Mouse (Mus musculus) mouse trophoblast stem cell (cell line): ENCODE results near the gene Olfr1198.

ENCODE experiments used
- in situ Hi-C, 2 experiments: fragments of 300-500 bp; cut with MseI, MboI; formaldehyde crosslinking; loops; 2 replicates in 1 of 2; 3 replicates in 1 of 2; pipeline ENCODE4 v1.15.1; 2025

The Olfr1198 gene

DNA sequence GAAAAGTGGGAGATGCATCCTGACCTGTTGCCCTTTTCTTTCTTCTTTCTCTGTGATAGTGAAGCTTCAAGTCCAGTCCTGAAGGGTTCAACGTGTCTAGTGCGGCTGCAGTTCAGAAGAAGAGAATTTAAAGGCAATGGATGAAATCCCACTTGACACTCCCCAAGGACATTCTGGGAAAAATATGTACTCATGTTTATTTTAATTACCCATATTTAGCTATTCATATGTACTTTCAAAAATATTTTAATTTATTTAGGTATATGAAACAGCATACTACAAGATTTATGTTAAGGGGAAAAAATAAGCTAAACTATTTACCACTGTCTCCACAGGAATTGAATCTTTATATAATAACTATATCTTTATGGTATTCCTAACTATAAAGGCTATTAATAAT lies at the start of gene Olfr1198:
Olfr1198 (minus strand) TSS at position 101 of the 400 bp plus-strand sequence.
- in situ Hi-C loops = no loop called here

DNA sequence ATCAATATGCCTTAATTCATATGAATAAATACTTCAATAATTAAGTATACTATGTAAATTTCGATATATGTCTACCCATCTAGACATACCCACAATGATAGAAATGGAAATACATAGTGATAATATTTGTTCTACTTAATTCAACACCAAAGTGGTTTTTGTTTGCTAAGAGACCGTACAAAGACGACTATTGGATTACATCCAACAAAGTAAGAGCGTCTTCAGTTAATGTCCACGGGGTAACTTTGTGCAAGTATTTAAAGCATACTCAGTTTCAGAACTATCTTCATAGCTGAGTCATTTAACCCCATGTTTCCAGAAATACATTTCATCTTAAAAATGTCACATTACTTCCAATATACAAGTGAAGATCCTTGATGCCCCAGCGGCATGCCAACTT lies 41.6 kb upstream of the Olfr1198 start, which contains the start of gene Olfr1201:
Olfr1201 (plus strand) TSS at position 301 of the 400 bp plus-strand sequence.
- in situ Hi-C loops = no loop called here

DNA sequence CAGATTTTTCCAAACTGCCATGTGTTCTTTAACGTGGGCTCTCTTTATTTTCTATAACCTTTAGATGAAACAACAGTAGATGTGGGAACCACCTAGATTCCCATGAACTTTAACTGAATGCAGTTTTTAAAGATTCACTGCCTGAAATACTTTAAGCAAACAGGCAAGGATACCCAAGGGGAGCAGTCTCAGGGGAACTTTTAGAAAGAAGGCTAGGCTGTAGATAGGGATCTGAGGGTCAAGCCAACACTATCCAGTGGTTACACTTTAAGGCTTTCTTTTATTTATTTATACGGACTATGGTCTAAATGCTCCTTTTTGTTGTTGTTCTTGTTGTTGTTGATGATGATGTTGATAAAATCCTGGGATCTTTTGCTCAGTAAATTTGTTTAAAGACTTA lies 19.2 kb upstream of the Olfr1198 start, which contains the start of gene Olfr1200:
Olfr1200 (minus strand) TSS at position 101 of the 400 bp plus-strand sequence.
- in situ Hi-C loops = no loop called here

DNA sequence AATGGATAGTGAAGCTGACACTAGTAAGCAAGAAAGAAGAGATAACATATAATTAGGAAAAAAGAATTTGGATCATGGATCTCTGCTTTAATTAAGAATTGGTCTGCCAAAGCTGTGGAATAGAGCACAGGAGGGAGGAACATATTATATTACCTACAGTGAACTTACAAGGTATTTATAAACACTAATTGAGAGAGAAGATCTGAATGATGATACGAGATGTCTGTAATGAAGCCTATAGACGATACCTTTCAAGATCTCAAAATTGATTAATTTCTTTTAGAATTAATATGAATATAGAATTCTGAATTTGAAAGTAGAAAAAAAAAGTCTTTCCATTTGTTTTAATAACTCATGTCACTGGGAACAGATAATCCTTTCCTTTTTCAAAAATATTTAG lies 9.2 kb upstream of the Olfr1198 start, which contains the start of gene Olfr1199:
Olfr1199 (minus strand) TSS at position 101 of the 400 bp plus-strand sequence.
- in situ Hi-C loops = no loop called here

DNA sequence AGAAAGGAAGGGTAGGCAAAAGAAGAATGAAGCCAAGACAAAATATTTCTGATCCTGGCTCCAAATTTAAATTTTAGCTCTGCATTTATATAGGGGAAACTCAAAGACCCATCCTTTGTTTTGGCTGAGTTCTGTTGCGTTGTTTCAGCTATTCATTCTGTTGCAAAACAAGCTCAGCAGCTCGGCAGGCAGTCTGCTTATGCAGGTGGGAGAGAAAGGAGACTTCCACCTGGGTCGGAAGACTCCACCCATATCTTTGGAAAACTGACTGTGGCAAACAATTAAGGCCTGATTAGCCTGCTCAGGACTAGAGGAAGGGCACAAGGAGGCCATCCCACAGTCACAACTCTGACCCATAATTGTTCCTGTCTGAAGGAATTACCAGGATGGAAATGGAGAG lies 7.8 kb downstream of the Olfr1198 start:
- in situ Hi-C loops = no loop called here

DNA sequence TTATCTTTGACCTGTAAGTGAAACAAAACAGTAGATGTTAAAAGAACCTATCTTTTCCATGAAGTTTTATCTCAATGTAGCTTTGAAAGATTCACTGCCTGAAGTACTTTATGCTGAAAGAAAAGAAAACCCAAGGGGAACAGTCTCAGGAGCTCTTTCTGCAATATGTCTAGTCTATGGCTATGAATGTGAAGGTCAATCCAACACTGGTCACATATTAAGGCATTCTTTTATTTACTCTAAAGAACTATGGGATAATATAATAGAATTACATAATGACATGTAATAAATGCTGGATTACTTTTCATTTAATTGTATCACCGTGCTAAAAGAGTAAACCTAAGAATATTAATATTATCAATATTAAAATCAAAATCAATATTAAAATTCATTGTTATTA lies 18.9 kb downstream of the Olfr1198 start, which contains the start of gene Olfr1197:
Olfr1197 (minus strand) TSS at position 101 of the 400 bp plus-strand sequence.
- in situ Hi-C loops = no loop called here

DNA sequence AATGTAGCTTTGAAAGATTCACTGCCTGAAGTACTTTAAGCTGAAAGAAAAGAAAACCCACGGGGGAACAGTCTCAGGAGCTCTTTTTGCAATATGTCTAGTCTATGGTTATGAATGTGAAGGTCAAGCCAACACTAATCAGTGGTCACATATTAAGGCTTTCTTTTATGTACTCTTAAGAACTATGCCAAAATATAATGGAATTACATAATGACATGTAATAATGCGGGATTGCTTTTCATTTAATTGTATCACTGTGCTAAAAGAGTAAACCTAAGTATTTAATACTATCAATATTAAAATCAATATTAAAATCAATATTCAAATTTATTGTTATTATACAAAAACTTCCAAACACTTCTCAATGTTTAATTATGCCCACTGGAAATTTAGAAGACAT lies 46.7 kb downstream of the Olfr1198 start, which contains the start of gene Olfr1196:
Olfr1196 (minus strand) TSS at position 101 of the 400 bp plus-strand sequence.
- in situ Hi-C loops = no loop called here
